Mouse (Mus musculus) embryonic facial prominence, embryonic 14.5 days (tissue): ENCODE results near the gene Erp44. TPM values are rescaled to one million over a fixed set of nuclear protein-coding genes. Genes with fewer than 3 reads are reported as not detected.

ENCODE experiments used
- ATAC-seq: fragments of 200-750 bp; cut with Nextera tagmentation; 2 replicates; pipeline ENCODE4 v1.8.0; 2017; ENCODE audit warnings: low read depth, moderate number of reproducible peaks, moderate TSS enrichment
- DNase-seq: peaks from one replicate; pipeline ENCODE4 v3.0.0-alpha.2; 2015; ENCODE audit warnings: low spot score
- H3K27ac ChIP-seq: fragments of 300-500 bp; sonication (generic); replicated peaks from 2 replicates; pipeline ENCODE4 v1.5.1; 2014; ENCODE audit warnings: low read depth, mild to moderate bottlenecking, low read length, moderate library complexity
- H3K27me3 ChIP-seq: fragments of 300-500 bp; sonication (generic); replicated peaks from 2 replicates; pipeline ENCODE4 v1.6.1; 2014; ENCODE audit warnings: low read length; ENCODE audit not compliant: control insufficient read depth, insufficient read depth
- H3K36me3 ChIP-seq: fragments of 300-500 bp; sonication (generic); 2 replicates; pipeline ENCODE4 v1.6.1; 2014; ENCODE audit warnings: low read length, mixed read lengths; ENCODE audit not compliant: control insufficient read depth, insufficient read depth
- H3K4me1 ChIP-seq: fragments of 300-500 bp; sonication (generic); 2 replicates; pipeline ENCODE4 v1.6.1; 2014; ENCODE audit warnings: antibody characterized with exemption, low read length; ENCODE audit not compliant: control insufficient read depth, insufficient read depth
- H3K4me2 ChIP-seq: fragments of 300-500 bp; sonication (generic); 2 replicates; pipeline ENCODE4 v1.6.1; 2014; ENCODE audit warnings: low read depth, mild to moderate bottlenecking, low read length, moderate library complexity, mixed read lengths
- H3K4me3 ChIP-seq: fragments of 300-500 bp; sonication (generic); 2 replicates; pipeline ENCODE4 v1.5.1; 2014; ENCODE audit warnings: low read depth, mild to moderate bottlenecking, low read length
- H3K9ac ChIP-seq: fragments of 300-500 bp; sonication (generic); 2 replicates; pipeline ENCODE4 v1.6.1; 2014; ENCODE audit warnings: low read depth, mild to moderate bottlenecking, low read length, moderate library complexity, mixed read lengths
- H3K9me3 ChIP-seq: fragments of 300-500 bp; sonication (generic); 2 replicates; pipeline ENCODE4 v1.6.1; 2016; ENCODE audit warnings: low read length; ENCODE audit not compliant: control insufficient read depth
- WGBS: fragments of 180-500 bp; shearing (Covaris S2); extraction: QIAGEN DNeasy Blood & Tissue Kit; methylation state at CpG from one replicate; pipeline ENCODE4 v1.1.7; 2014; 5-methylcytosine and 5-hydroxymethylcytosine counted together
- microRNA counts: library from miRNA; unstranded; fragments of <30 nt; microRNA quantifications from one replicate; lab custom pipeline; 2017
- microRNA-seq: library from miRNA; unstranded; fragments of <30 nt; microRNA quantifications from one replicate; pipeline ENCODE4, GENCODE M21; 2016; ENCODE audit warnings: borderline number of aligned reads
- polyA plus RNA-seq: library from polyadenylated mRNA; unstranded; fragments of >200 nt; fragmentation: Nextera tagmentation; extraction: Ambion mirVana; gene quantifications from 2 replicates; pipeline ENCODE4 v1.2.1, GENCODE M21; 2014

The Erp44 gene
- polyA plus RNA-seq, 1 experiment from 2014 or later: 84.1 TPM

DNA sequence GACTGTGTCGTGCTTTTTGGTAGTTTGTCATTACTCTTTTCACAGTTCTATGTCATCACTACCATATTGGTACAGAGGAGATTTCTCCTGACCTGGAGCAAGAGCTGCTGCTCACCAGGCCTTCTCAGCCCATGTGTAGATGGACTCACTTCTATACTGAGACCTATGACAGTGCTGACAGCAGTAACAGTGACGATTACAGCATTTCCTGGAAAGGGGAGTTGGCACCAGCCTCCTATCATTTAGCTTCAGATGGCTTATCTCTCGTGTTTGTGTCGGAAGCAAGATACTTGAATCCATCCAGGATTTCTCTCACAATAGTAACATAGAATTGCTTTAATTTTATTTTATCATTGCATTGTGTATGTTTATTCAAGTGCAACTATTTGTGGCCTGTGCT lies 119.0 kb downstream of the Erp44 start:
- Histone ChIP-seq H3K9me3 (no peaks in the 10 kb centered on the region), H3K27ac (no peak overlapping the region), H3K27me3 (no peaks in the 10 kb centered on the region), H3K4me2 (no peak overlapping the region), H3K4me1 (no peaks in the 10 kb centered on the region), H3K4me3 (no peak overlapping the region), H3K9ac (no peak overlapping the region), H3K36me3 (peaks cover 19% of the 10 kb centered on the region)
- no peak for DNase-seq
- no peak for ATAC-seq
- WGBS: 86% methylated on average over 4 of the region's 4 CpGs

DNA sequence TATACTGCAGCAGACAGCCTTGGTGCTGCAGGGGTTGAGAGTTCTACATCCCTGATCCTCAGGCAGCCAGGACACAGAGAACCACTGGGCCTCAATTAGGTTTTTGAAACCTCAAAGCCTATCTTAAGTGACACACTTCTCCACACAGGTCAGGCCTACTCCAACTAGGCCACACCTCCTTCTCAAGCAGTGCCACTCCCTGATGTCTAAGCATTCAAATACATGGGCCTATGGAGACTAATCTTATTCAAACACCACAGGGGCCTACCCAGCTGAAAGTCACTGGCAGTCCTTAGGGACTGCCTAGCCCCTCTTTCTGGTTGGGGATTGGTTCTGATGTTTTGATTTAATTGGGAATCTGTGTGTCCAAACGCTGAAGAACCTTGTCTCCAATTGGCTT lies 123.5 kb downstream of the Erp44 start:
- Histone ChIP-seq H3K27ac (no peak overlapping the region), H3K36me3 (peaks cover 15% of the 10 kb centered on the region), H3K9me3 (no peaks in the 10 kb centered on the region), H3K4me1 (no peaks in the 10 kb centered on the region), H3K27me3 (no peaks in the 10 kb centered on the region), H3K4me2 (no peak overlapping the region), H3K4me3 (no peak overlapping the region), H3K9ac (no peak overlapping the region)
- 42% methylated on average over 1 of the region's 1 CpGs for WGBS
- DNase-seq (no peak), ATAC-seq (no peak)

DNA sequence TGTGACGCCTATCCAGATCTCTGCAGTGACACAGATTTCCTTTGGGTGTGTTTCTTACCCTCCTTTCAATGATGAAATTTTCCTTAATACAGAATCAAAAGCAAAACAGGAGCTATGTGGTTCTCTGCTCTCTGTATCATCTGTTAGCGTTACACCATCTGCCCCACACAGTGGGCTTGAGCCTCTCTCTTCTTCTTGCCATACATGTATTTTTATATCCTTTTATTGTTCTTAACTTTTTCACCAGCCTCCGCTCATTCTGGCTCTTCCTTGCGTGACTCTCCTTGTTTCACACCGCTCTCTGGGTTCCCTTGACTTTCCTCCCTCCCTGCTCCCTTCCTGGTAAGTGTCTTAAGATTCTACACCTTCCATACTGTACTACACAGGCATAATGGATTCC lies 126.1 kb downstream of the Erp44 start:
- Histone ChIP-seq H3K4me2 (no peak overlapping the region), H3K9ac (no peak overlapping the region), H3K4me3 (no peak overlapping the region), H3K4me1 (no peaks in the 10 kb centered on the region), H3K27ac (no peak overlapping the region), H3K36me3 (0 out of 2 replicates have a peak, but pooled peaks cover 8% of the 10 kb centered on the region), H3K27me3 (no peaks in the 10 kb centered on the region), H3K9me3 (no peaks in the 10 kb centered on the region)
- no peak for ATAC-seq
- no peak for DNase-seq
- 93% methylated on average over 5 of the region's 5 CpGs for WGBS

DNA sequence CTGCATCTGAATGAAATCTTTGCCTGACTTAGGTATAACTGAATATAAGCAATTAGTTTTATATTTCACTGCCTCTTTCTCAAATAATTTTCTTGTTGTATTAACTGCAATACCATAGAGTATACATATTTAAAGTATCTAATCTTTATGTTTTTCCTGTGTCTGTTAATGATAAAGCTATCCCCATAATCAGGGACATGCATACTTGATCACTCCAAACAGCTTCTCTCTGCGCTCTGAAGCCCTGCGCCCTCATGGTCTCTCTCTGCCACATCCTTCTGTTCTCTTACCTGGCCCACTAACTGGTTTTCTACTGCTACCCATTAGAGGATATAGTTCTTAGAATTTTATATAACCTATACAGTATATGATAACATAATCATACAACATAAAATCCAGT lies 129.9 kb downstream of the Erp44 start:
- 84% methylated on average over 2 of the region's 2 CpGs for WGBS
- H3K4me3 ChIP-seq: no peak overlapping the region
- no peak overlapping the region for H3K27ac ChIP-seq
- H3K9ac ChIP-seq: no peak overlapping the region
- H3K4me2 ChIP-seq: no peak overlapping the region
- no peaks in the 10 kb centered on the region for H3K4me1 ChIP-seq
- no peaks in the 10 kb centered on the region for H3K9me3 ChIP-seq
- ATAC-seq (no peak), DNase-seq (no peak)
- H3K36me3 ChIP-seq: 0 out of 2 replicates have a peak, but pooled peaks cover 6% of the 10 kb centered on the region
- no peaks in the 10 kb centered on the region for H3K27me3 ChIP-seq

MicroRNAs within 50 kb of the gene (microRNA counts, 519-probe panel; counts per million panel counts)
- microRNA mmu-miR-1958 (lab: Ali Mortazavi, UCI): 1,991 counts per million, percentile 18 among the panel's probes with 10 or more counts

Small RNA genes lying within 50 kb of the gene (microRNA-seq; reads per million reads assigned to microRNA genes)
- gene Mir1958: not detected

Other genes with a start within 250 kb of the Erp44 start
- 0.58 and 0.65 TPM in 2 replicates for gene Nr4a3, start 234.4 kb downstream of the Erp44 start, polyA plus RNA-seq
- gene Stx17, start 154.6 kb downstream of the Erp44 start, polyA plus RNA-seq: 31.3 and 36.4 TPM in 2 replicates
- gene Invs, start 202 bp upstream of the Erp44 start, polyA plus RNA-seq: 5.8 and 9.0 TPM in 2 replicates
- gene Tex10, start 193.9 kb upstream of the Erp44 start, polyA plus RNA-seq: 54.0 and 62.9 TPM in 2 replicates